Mouse (Mus musculus): Measurements from ENCODE around the gene Ep400.
A peak's percentile ranks its signal among the peaks of the same experiment; 100 is the strongest.

Ep400 gene

GRCm38 (mm10) chr5:110804012-110804743 is 33.7 kb upstream of the Ep400 start:
- Histone ChIP-seq H3K4me1 (replicated peaks; ENCODE audit: low read depth, low read length) (peaks cover 91% of the 10 kb centered on the region), H3K4me3 (replicated peaks; ENCODE audit: low read length) (peak overlapping the region; percentile 92), H3K36me3 (ENCODE audit: insufficient read depth, low read length) (peaks cover 83% of the 10 kb centered on the region), H3K27me3 (ENCODE audit: insufficient read depth, low read length) (no peaks in the 10 kb centered on the region), H3K9me3 (ENCODE audit: low read length) (no peaks in the 10 kb centered on the region)
- no peak for TF ChIP-seq NANOG (IDR thresholded peaks at IDR 0.05; ENCODE audit: borderline replicate concordance, low read length)
- TF ChIP-seq CTCF (conservative IDR thresholded peaks at IDR 0.05; ENCODE audit: low read length), result no peak
- TF ChIP-seq POU5F1 (IDR thresholded peaks at IDR 0.05; ENCODE audit: borderline replicate concordance, low read length), result no peak

GRCm38 (mm10) chr5:110802809-110803208 is 32.3 kb upstream of the Ep400 start:
- H3K4me1 ChIP-seq (replicated peaks; ENCODE audit: low read depth, low read length), result peaks cover 95% of the 10 kb centered on the region
- peak overlapping the region; percentile 92 for H3K4me3 ChIP-seq (replicated peaks; ENCODE audit: low read length)
- no peaks in the 10 kb centered on the region for H3K27me3 ChIP-seq (ENCODE audit: insufficient read depth, low read length)
- H3K9me3 ChIP-seq (ENCODE audit: low read length), result no peaks in the 10 kb centered on the region
- no peak for TF ChIP-seq CTCF (conservative IDR thresholded peaks at IDR 0.05; ENCODE audit: low read length)
- no peak for TF ChIP-seq POU5F1 (IDR thresholded peaks at IDR 0.05; ENCODE audit: borderline replicate concordance, low read length)
- no peak for TF ChIP-seq NANOG (IDR thresholded peaks at IDR 0.05; ENCODE audit: borderline replicate concordance, low read length)
- peaks cover 93% of the 10 kb centered on the region for H3K36me3 ChIP-seq (ENCODE audit: insufficient read depth, low read length)

DNA sequence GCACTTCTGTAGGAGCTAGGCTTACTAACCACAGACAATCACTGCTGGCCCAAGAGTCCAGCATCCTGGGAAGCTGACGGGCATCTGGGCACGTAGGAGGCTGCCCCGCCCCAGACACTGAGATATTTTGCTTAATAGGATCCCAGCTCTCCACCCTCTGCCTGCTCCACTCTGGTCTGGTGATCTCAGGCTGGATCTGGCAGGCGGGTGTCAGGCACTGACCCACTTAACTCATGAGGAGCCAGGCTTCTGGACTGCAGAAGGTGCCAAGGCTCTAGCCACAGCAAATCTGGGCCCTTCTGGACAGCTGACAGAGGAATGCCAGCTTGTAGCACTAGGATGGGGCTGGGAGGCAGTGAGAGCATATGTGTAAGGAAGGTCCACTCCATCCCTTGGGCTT is 31.7 kb upstream of the Ep400 start:
- H3K27me3 ChIP-seq (ENCODE audit: insufficient read depth, low read length), result no peaks in the 10 kb centered on the region
- peaks cover 93% of the 10 kb centered on the region for H3K36me3 ChIP-seq (ENCODE audit: insufficient read depth, low read length)
- H3K9me3 ChIP-seq (ENCODE audit: low read length), result no peaks in the 10 kb centered on the region
- peaks cover 94% of the 10 kb centered on the region for H3K4me1 ChIP-seq (replicated peaks; ENCODE audit: low read depth, low read length)
- no peak for TF ChIP-seq POU5F1 (IDR thresholded peaks at IDR 0.05; ENCODE audit: borderline replicate concordance, low read length)
- TF ChIP-seq CTCF (conservative IDR thresholded peaks at IDR 0.05; ENCODE audit: low read length), result no peak
- no peak for TF ChIP-seq NANOG (IDR thresholded peaks at IDR 0.05; ENCODE audit: borderline replicate concordance, low read length)
- peak overlapping the region; percentile 92 for H3K4me3 ChIP-seq (replicated peaks; ENCODE audit: low read length)

- no peaks in the 10 kb centered on the region for H3K27me3 ChIP-seq (ENCODE audit: insufficient read depth, low read length)
- TF ChIP-seq POU5F1 (IDR thresholded peaks at IDR 0.05; ENCODE audit: borderline replicate concordance, low read length) (no peak), CTCF (conservative IDR thresholded peaks at IDR 0.05; ENCODE audit: low read length) (no peak), NANOG (IDR thresholded peaks at IDR 0.05; ENCODE audit: borderline replicate concordance, low read length) (no peak)
Measured at GRCm38 (mm10) chr5:110801036-110801624, 30.6 kb upstream of the Ep400 start.

DNA sequence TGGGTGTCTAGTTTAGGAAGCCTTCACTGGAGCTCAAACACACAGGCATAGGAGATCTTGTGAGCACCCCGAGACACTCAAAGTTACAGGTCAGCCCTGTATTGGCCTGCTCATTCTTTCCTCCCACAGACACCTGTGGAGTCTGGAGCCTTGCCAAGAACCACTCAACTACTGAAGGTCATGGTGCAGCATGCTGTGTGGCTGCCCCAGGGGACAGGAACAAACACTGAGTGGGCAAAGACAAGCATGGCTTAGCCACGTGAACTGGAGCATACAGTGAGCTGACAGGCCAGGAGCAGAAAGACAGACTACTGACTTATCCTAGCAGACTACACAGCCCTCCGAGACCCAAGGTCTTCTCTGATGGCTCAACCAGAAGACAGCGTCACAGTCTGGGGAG is 27.2 kb upstream of the Ep400 start:
- Histone ChIP-seq H3K9me3 (ENCODE audit: low read length) (no peaks in the 10 kb centered on the region), H3K36me3 (ENCODE audit: insufficient read depth, low read length) (peaks cover 100% of the 10 kb centered on the region), H3K4me1 (replicated peaks; ENCODE audit: low read depth, low read length) (peaks cover 92% of the 10 kb centered on the region), H3K27me3 (ENCODE audit: insufficient read depth, low read length) (no peaks in the 10 kb centered on the region), H3K4me3 (replicated peaks; ENCODE audit: low read length) (no peak overlapping the region)
- TF ChIP-seq NANOG (IDR thresholded peaks at IDR 0.05; ENCODE audit: borderline replicate concordance, low read length) (no peak), POU5F1 (IDR thresholded peaks at IDR 0.05; ENCODE audit: borderline replicate concordance, low read length) (no peak), CTCF (conservative IDR thresholded peaks at IDR 0.05; ENCODE audit: low read length) (no peak)

More at GRCm38 (mm10) chr5:110801036-110801624, 30.6 kb upstream of the Ep400 start:
- Histone ChIP-seq H3K36me3 (ENCODE audit: insufficient read depth, low read length) (peaks cover 93% of the 10 kb centered on the region), H3K4me1 (replicated peaks; ENCODE audit: low read depth, low read length) (peaks cover 91% of the 10 kb centered on the region), H3K9me3 (ENCODE audit: low read length) (no peaks in the 10 kb centered on the region), H3K4me3 (replicated peaks; ENCODE audit: low read length) (peak overlapping the region; percentile 92)

- H3K36me3 ChIP-seq (ENCODE audit: insufficient read depth, low read length), result peaks cover 100% of the 10 kb centered on the region
- no peaks in the 10 kb centered on the region for H3K9me3 ChIP-seq (ENCODE audit: low read length)
- H3K4me3 ChIP-seq (replicated peaks; ENCODE audit: low read length), result no peak overlapping the region
- TF ChIP-seq CTCF (conservative IDR thresholded peaks at IDR 0.05; ENCODE audit: low read length) (no peak), POU5F1 (IDR thresholded peaks at IDR 0.05; ENCODE audit: borderline replicate concordance, low read length) (no peak), NANOG (IDR thresholded peaks at IDR 0.05; ENCODE audit: borderline replicate concordance, low read length) (no peak)
- no peaks in the 10 kb centered on the region for H3K27me3 ChIP-seq (ENCODE audit: insufficient read depth, low read length)
- H3K4me1 ChIP-seq (replicated peaks; ENCODE audit: low read depth, low read length), result peaks cover 90% of the 10 kb centered on the region
Measured at GRCm38 (mm10) chr5:110794363-110794762, 23.8 kb upstream of the Ep400 start.

DNA sequence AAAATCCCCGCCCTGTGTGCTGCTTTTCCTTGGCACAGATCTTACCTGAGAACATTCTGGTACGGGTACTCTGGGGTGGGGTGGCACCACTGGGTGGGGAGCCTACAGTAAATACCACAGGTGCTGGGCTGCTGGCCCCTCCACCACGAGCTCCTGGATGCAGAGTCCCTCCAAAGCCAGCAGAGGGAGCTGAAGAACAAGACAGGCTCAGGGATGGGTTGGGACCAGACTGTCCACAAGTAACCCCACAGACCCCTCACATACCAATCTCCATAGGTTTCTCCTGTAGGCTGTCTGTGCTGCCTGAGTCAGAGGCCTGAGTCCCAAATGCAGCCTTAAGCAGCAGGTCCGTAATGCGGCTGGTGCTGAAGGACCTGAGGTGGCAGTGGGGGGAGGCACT is 18.2 kb upstream of the Ep400 start:
- TF ChIP-seq CTCF (conservative IDR thresholded peaks at IDR 0.05; ENCODE audit: low read length) (peak; percentile 44; the same call in 1 of the 2 replicates), POU5F1 (IDR thresholded peaks at IDR 0.05; ENCODE audit: borderline replicate concordance, low read length) (no peak)
- Histone ChIP-seq H3K27me3 (ENCODE audit: insufficient read depth, low read length) (no peaks in the 10 kb centered on the region), H3K4me3 (replicated peaks; ENCODE audit: low read length) (no peak overlapping the region), H3K9me3 (ENCODE audit: low read length) (no peaks in the 10 kb centered on the region), H3K4me1 (replicated peaks; ENCODE audit: low read depth, low read length) (peaks cover 95% of the 10 kb centered on the region), H3K36me3 (ENCODE audit: insufficient read depth, low read length) (peaks cover 98% of the 10 kb centered on the region)

DNA sequence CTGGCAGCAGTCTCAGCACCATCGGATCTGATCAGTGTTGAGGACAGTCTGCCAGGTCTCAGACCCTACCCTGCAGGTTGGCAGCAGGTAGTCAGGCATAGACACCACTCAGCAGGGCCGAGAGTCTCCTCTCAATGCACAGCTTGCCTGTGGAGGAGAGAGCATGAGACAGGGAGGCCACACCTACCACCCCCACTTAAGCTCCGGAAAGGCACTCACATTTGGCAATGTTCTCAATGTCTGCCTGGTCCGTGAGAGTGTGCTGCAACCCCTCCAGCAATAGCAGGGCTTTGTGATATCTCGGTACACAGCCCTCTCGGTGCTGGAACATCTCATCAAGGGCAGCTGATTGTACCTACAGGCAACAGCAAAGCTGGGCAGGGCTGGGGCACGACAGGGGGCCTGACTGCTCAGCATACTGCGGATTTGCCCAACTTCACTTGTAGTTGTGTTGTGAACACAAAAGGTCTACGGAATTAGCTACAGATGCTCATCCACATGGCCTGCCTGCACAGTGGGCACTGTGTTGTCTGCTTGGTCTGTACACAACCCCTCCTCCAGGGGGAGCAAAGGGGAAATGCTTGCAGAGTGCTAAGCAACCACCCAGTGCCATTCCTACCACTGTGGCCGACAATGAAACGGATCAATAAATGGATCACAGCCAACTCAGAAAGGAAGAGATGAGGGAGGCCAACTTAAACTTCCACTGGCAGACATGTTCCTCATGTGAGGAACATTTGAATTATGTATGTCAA is 15.7 kb upstream of the Ep400 start:
- peaks cover 75% of the 10 kb centered on the region for H3K36me3 ChIP-seq (ENCODE audit: insufficient read depth, low read length)
- TF ChIP-seq CTCF (conservative IDR thresholded peaks at IDR 0.05; ENCODE audit: low read length) (peak; percentile 24), POU5F1 (IDR thresholded peaks at IDR 0.05; ENCODE audit: borderline replicate concordance, low read length) (no peak), NANOG (IDR thresholded peaks at IDR 0.05; ENCODE audit: borderline replicate concordance, low read length) (no peak)
- H3K4me1 ChIP-seq (replicated peaks; ENCODE audit: low read depth, low read length), result peaks cover 92% of the 10 kb centered on the region
- no peaks in the 10 kb centered on the region for H3K9me3 ChIP-seq (ENCODE audit: low read length)
- H3K4me3 ChIP-seq (replicated peaks; ENCODE audit: low read length), result no peak overlapping the region
- H3K27me3 ChIP-seq (ENCODE audit: insufficient read depth, low read length), result no peaks in the 10 kb centered on the region

Data from E14TG2a.4 (cell line).